Mouse (Mus musculus) brain, embryonic 18.5 days (tissue): ENCODE measurements around the gene Cdc20b.

Experiments
- DNase-seq: peaks from one replicate; pipeline ENCODE4 v3.0.0-alpha.2; 2012; ENCODE audit warnings: low read depth, low spot score

The Cdc20b gene

DNA sequence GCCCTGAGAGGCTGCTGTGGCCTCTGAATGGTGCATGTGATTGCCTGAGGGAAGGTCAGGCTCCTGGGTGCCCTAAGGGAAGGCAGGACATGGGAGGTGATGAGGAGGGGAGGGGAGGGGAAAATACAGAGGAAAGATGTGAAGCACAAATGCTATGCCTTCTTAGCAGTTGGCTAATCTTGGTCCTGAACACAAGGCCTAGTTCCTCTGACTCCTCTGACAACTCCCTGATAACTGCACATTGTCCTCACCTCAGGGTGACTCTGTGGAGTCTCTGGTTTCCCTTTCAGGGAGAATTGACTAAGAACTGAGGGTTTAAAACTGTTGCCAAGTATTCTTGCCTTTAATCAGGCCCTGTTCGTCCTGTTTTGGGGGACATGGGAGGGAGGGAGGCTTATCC is 59.7 kb downstream of the Cdc20b start:
- DNase-seq = no peak

GRCm38 (mm10) chr13:113097011-113097410 is 62.1 kb downstream of the Cdc20b start:
- DNase-seq = no peak

DNA sequence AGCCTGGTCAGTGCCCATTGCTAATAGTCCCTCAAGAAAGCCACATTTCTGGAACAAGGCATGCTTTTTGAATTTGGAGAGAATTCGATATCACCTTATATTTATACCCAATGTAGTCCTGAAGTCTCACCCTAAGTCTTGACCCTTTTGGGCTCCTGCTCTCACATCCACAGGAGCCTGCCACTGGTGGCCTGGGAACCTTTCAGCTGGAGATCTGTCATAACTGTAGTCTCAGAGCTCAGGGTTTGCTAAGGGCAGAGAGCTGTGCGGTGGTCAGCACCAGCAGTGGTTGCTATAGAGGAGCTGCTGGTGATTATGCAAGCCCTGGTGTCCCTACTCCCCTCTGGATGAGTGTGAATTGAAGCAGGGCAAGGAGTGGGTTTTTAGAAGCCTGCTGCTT is 63.5 kb downstream of the Cdc20b start:
- no peak for DNase-seq

GRCm38 (mm10) chr13:113100879-113101278 is 66.0 kb downstream of the Cdc20b start, which contains the start of gene Gzma:
Gene Gzma (minus strand): TSS chr13:113100981.
- no peak for DNase-seq

- DNase-seq = no peak
These were observed 66.9 kb downstream of the Cdc20b start for GRCm38 (mm10) chr13:113101804-113102203.

DNA sequence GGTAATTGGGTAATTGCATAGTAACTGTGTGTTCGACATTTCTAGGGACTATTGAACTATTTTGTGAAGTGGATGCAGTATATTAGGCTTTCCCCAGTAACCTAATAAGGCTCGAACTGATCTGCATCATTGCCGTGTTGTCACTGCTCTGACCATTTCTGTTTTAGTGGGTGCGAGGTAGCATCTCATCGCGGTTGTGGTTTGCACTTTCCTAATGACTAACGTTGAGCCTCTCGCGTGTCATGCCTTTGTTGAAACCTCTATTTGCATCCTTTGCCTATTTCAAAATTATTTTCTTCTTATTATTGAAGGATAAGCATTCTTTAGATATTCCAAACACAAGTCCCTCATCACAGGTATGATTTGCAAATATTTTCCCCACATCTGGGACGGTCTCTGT is 69.8 kb downstream of the Cdc20b start:
- DNase-seq = no peak

- no peak for DNase-seq
These were observed 84.1 kb downstream of the Cdc20b start for GRCm38 (mm10) chr13:113118977-113119376.

DNA sequence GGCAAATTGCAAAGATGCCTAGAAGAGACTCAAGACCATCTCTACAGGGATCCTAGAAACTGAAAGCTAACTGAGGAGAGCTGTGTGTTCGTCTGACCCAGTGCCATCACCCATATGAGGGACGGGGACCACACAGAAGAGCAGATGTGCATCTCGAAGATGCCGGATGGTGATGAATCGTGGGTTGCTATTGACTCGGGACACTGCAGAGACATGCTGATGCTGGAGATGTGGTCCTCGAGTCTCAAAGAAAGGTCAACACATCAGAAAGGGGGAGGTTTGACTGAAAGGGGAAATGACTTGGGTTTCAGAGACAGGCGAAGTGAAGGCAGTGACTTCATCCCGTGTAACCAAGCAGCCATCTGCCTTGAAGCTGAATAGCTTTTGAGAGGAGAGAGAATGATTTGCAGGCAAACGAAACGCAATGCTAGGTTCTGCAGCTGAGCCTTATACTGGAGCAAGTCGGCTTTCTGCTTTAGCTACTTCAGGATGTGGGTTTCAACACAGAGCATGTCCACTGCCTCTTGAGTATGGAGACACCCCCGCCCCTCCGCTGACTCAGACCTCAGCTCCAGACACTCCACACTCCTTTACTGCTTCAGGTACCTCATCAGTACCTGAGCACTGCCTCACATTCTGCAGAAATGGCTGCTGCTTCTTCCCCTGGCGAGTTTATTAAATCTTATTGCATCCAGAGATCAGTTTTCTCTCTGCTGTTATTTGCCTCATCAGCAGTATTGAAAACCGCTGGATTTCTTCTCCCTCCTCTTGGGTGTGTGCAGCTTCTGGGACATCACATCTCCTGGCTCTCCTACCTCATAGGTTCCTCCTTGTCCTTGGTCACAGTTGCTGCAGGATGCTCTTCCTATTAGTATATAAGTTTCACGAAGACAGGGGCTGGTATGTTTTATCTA is 85.7 kb downstream of the Cdc20b start:
- no peak for DNase-seq

DNA sequence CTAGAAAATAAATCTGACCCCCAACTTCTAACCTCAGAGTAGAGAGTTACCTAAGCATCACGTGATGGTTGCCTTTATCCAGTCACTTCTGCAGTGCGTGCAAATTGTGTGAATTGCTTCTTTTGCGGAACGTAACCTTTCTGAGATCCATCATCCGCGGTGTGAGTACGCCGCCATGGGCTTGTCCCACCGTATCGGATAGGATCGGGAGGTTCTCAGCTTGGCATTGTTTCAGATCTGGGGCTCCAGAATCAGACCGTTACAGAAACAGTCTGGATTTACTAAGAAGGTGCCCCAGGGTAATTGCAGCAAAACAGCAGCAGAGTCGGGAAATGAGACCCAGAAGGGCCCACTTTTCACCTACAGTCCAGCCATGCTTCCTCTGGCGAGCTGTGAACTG is 86.4 kb downstream of the Cdc20b start:
- no peak for DNase-seq

DNA sequence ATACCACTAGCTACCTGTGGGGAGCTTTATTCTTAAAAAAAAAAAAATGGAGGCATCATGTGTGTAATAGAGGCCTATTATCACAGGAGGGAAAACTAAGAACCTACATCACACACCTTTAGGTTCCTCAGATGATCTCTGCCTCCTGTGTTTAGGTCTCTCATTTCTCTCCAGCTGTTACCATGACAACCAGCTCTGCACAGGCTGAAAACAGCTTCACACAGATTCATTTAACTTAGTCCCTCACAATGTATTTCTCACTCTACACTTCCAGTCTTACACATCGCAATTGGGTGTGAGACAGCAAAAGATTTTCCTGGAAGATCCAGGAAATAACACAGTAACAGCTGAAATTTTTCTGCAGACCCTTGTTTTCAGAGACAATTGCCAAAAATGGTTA is 95.1 kb downstream of the Cdc20b start:
- DNase-seq = peak; percentile 42

GRCm38 (mm10) chr13:113139597-113139996 is 104.7 kb downstream of the Cdc20b start:
- DNase-seq = no peak
